In the genomic region with DNA sequence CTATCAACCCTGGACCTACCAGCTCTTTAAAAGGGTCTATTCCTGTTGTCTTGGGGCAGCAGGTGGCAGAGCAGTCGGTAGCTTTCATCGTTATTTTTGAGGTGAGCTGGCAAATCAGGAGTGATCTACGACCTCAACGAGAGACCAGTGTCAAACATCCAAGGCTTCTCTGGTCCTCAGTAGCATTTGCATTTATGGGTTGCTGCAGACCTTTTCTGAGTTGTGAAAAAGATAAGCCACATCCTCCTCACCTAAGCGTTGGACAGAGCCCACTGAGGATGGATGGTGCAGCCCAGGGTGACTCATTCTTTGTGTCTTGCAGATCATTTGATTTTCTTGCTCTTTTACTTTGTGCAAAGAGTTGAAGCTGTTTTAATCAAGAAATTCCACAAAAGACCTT, we compare ENCODE assay signal across 8 mouse cellular contexts. TPM values are rescaled to one million over a fixed set of nuclear protein-coding genes. Genes with fewer than 3 reads are reported as not detected.
DNase-seq lines count a peak whose midpoint lies in the region; ATAC-seq and TF ChIP-seq lines count a peak whose summit lies in the region.

No protein-coding gene starts in this region.

- H3K9ac ChIP-seq in limb, embryonic 14.5 days (ENCODE audit: low read depth, low read length, severe bottlenecking): peak overlapping the region; percentile 90
- H3K9ac ChIP-seq in neural tube, embryonic 14.5 days (replicated peaks; ENCODE audit: low read depth, low read length): peak overlapping the region; percentile 90; the same call in 1 of the 2 replicates

- H3K4me1 ChIP-seq in heart, embryonic 10.5 days: peaks cover 8% of the 10 kb centered on the region
- H3K4me1 ChIP-seq in erythroblast, embryonic 14.5 days (ENCODE audit: control insufficient read depth): peaks cover 24% of the 10 kb centered on the region
- H3K4me1 ChIP-seq in limb, embryonic 14.5 days (ENCODE audit: control insufficient read depth, insufficient read depth, low read length): peaks cover 8% of the 10 kb centered on the region; the same call in 1 of the 2 replicates
- no peaks in the 10 kb centered on the region for H3K4me1 ChIP-seq in neural tube, embryonic 14.5 days (ENCODE audit: control insufficient read depth, insufficient read depth, low read length)

- H3K9me3 ChIP-seq in heart, embryonic 10.5 days: no peaks in the 10 kb centered on the region
- H3K9me3 ChIP-seq in erythroblast, embryonic 14.5 days (ENCODE audit: control insufficient read depth, low read length): no peaks in the 10 kb centered on the region
- H3K9me3 ChIP-seq in limb, embryonic 14.5 days (ENCODE audit: control insufficient read depth, low read length): no peaks in the 10 kb centered on the region
- H3K9me3 ChIP-seq in neural tube, embryonic 14.5 days (ENCODE audit: control insufficient read depth, low read length): no peaks in the 10 kb centered on the region

- peak overlapping the region; percentile 98; the same call in 1 of the 2 replicates for H3K27ac ChIP-seq in heart, embryonic 10.5 days
- no peak overlapping the region for H3K27ac ChIP-seq in limb, embryonic 14.5 days (replicated peaks; ENCODE audit: low read depth, low read length)
- H3K27ac ChIP-seq in neural tube, embryonic 14.5 days (ENCODE audit: low read depth, low read length): peak overlapping the region; percentile 52; the same call in 1 of the 2 replicates

- peak; percentile 31 for ATAC-seq in CD4-positive, CD25-positive, alpha-beta regulatory T cell, adult 4 months
- ATAC-seq in limb, embryonic 14.5 days (ENCODE audit: low FRiP score, low read depth): no peak
- peak; percentile 12; the same call in 1 of the 2 replicates for ATAC-seq in neural tube, embryonic 14.5 days (ENCODE audit: low read depth)

- peak overlapping the region; percentile 86 for H3K4me2 ChIP-seq in limb, embryonic 14.5 days (replicated peaks; ENCODE audit: low read depth, low read length, severe bottlenecking)
- H3K4me2 ChIP-seq in neural tube, embryonic 14.5 days (ENCODE audit: low read depth, low read length): peak overlapping the region; percentile 83

- H3K36me3 ChIP-seq in heart, embryonic 10.5 days: no peaks in the 10 kb centered on the region
- H3K36me3 ChIP-seq in erythroblast, embryonic 14.5 days (ENCODE audit: control insufficient read depth): peaks cover 8% of the 10 kb centered on the region
- no peaks in the 10 kb centered on the region for H3K36me3 ChIP-seq in limb, embryonic 14.5 days (ENCODE audit: control insufficient read depth, insufficient read depth, low read length)
- no peaks in the 10 kb centered on the region for H3K36me3 ChIP-seq in neural tube, embryonic 14.5 days (ENCODE audit: control insufficient read depth, insufficient read depth, low read length)

- H3K27me3 ChIP-seq in heart, embryonic 10.5 days (ENCODE audit: insufficient read depth, poor library complexity, severe bottlenecking): no peaks in the 10 kb centered on the region
- H3K27me3 ChIP-seq in erythroblast, embryonic 14.5 days (ENCODE audit: control insufficient read depth): no peaks in the 10 kb centered on the region
- H3K27me3 ChIP-seq in limb, embryonic 14.5 days (ENCODE audit: control insufficient read depth, insufficient read depth, low read length): no peaks in the 10 kb centered on the region
- H3K27me3 ChIP-seq in neural tube, embryonic 14.5 days (ENCODE audit: control insufficient read depth, insufficient read depth, low read length): no peaks in the 10 kb centered on the region

- 13% methylated on average over 5 of the region's 5 CpGs for WGBS in heart, embryonic 10.5 days
- WGBS in limb, embryonic 14.5 days: 13% methylated on average over 5 of the region's 5 CpGs
- WGBS in neural tube, embryonic 14.5 days: 13% methylated on average over 5 of the region's 5 CpGs

- DNase-seq in heart, embryonic 10.5 days (ENCODE audit: low spot score): no peak
- DNase-seq in heart, adult 11 months: no peak
- no peak for DNase-seq in limb, embryonic 14.5 days (ENCODE audit: low spot score)
- no peak for DNase-seq in retina, postnatal 1 day
- DNase-seq in adrenal gland, adult 8-10 months: no peak

- H3K4me3 ChIP-seq in heart, embryonic 10.5 days: peak overlapping the region; percentile 99
- peak overlapping the region; percentile 99 for H3K4me3 ChIP-seq in erythroblast, embryonic 14.5 days (replicated peaks)
- peak overlapping the region; percentile 95 for H3K4me3 ChIP-seq in limb, embryonic 14.5 days (replicated peaks; ENCODE audit: low read length)
- peak overlapping the region; percentile 96 for H3K4me3 ChIP-seq in neural tube, embryonic 14.5 days (ENCODE audit: low read depth, low read length)

- TF ChIP-seq POLR2A in limb, embryonic 14.5 days (IDR thresholded peaks at IDR 0.05; ENCODE audit: borderline replicate concordance, extremely low read depth, insufficient read depth, insufficient read length): no peak

RNA-seq across cellular contexts. Expression of a gene that starts 0.5 kb away (rescaled TPM):
- 38.1 and 42.1 TPM in 2 replicates for polyA plus RNA-seq in heart, embryonic 10.5 days (2016; fragmentation: Nextera tagmentation; extraction: Ambion mirVana)
- 10 to 100 TPM; 30.8 to 36.8 TPM for polyA plus RNA-seq in CD4-positive, CD25-positive, alpha-beta regulatory T cell, adult 4 months (2017; shearing (Covaris generic))
- polyA plus RNA-seq in erythroblast, embryonic 14.5 days (2012): 0.44 and 0.81 TPM in 2 replicates
- 58.0 and 61.7 TPM in 2 replicates for polyA plus RNA-seq in limb, embryonic 14.5 days (2012; rRNA removed)
- polyA plus RNA-seq in limb, embryonic 14.5 days (2014; fragmentation: Nextera tagmentation; extraction: Ambion mirVana): 83.2 and 85.5 TPM in 2 replicates
- 39.3 and 53.2 TPM in 2 replicates for polyA plus RNA-seq in neural tube, embryonic 14.5 days (2014; fragmentation: Nextera tagmentation; extraction: Ambion mirVana)
- total RNA-seq in adrenal gland, adult 8-10 months (2022): 100 to 1,000 TPM; 448 to 750 (median 575) TPM

RNA-seq across cellular contexts. Expression of a gene that starts 0.9 kb away (rescaled TPM):
- 8.3 and 13.4 TPM in 2 replicates for polyA plus RNA-seq in heart, embryonic 10.5 days (2016; fragmentation: Nextera tagmentation; extraction: Ambion mirVana)
- polyA plus RNA-seq in CD4-positive, CD25-positive, alpha-beta regulatory T cell, adult 4 months (2017; shearing (Covaris generic)): 10 to 100 TPM; 10.4 to 18.0 TPM
- polyA plus RNA-seq in erythroblast, embryonic 14.5 days (2012): 0.17 and 0.29 TPM in 2 replicates
- 8.7 and 10.7 TPM in 2 replicates for polyA plus RNA-seq in limb, embryonic 14.5 days (2012; rRNA removed)
- 16.1 and 17.1 TPM in 2 replicates for polyA plus RNA-seq in limb, embryonic 14.5 days (2014; fragmentation: Nextera tagmentation; extraction: Ambion mirVana)
- 5.2 and 7.9 TPM in 2 replicates for polyA plus RNA-seq in neural tube, embryonic 14.5 days (2014; fragmentation: Nextera tagmentation; extraction: Ambion mirVana)
- total RNA-seq in adrenal gland, adult 8-10 months (2022): 10 to 100 TPM; 28.2 to 33.1 (median 31.6) TPM

RNA-seq across cellular contexts. Expression of a gene that starts 34.3 kb away (rescaled TPM):
- 41.5 and 45.1 TPM in 2 replicates for polyA plus RNA-seq in heart, embryonic 10.5 days (2016; fragmentation: Nextera tagmentation; extraction: Ambion mirVana)
- polyA plus RNA-seq in CD4-positive, CD25-positive, alpha-beta regulatory T cell, adult 4 months (2017; shearing (Covaris generic)): 10 to 100 TPM; 29.9 to 36.0 TPM
- 0.17 and 0.67 TPM in 2 replicates for polyA plus RNA-seq in erythroblast, embryonic 14.5 days (2012)
- 34.4 and 37.9 TPM in 2 replicates for polyA plus RNA-seq in limb, embryonic 14.5 days (2012; rRNA removed)
- 44.3 and 49.9 TPM in 2 replicates for polyA plus RNA-seq in limb, embryonic 14.5 days (2014; fragmentation: Nextera tagmentation; extraction: Ambion mirVana)
- polyA plus RNA-seq in neural tube, embryonic 14.5 days (2014; fragmentation: Nextera tagmentation; extraction: Ambion mirVana): 41.3 and 41.6 TPM in 2 replicates
- total RNA-seq in adrenal gland, adult 8-10 months (2022): 100 to 1,000 TPM in 2 of 4 experiments, 10 to 100 TPM in 2; 91.3 to 124 (median 102) TPM

RNA-seq across cellular contexts. Expression of a gene that starts 38.6 kb away (rescaled TPM):
- polyA plus RNA-seq in heart, embryonic 10.5 days (2016; fragmentation: Nextera tagmentation; extraction: Ambion mirVana): 30.3 and 31.4 TPM in 2 replicates
- 1 to 10 TPM; 6.9 to 9.8 TPM for polyA plus RNA-seq in CD4-positive, CD25-positive, alpha-beta regulatory T cell, adult 4 months (2017; shearing (Covaris generic))
- polyA plus RNA-seq in erythroblast, embryonic 14.5 days (2012): 0.08 TPM in 1 of 2 replicates, not detected in the other
- polyA plus RNA-seq in limb, embryonic 14.5 days (2012; rRNA removed): 8.1 and 10.1 TPM in 2 replicates
- 15.4 and 16.1 TPM in 2 replicates for polyA plus RNA-seq in limb, embryonic 14.5 days (2014; fragmentation: Nextera tagmentation; extraction: Ambion mirVana)
- 8.3 and 11.7 TPM in 2 replicates for polyA plus RNA-seq in neural tube, embryonic 14.5 days (2014; fragmentation: Nextera tagmentation; extraction: Ambion mirVana)
- total RNA-seq in adrenal gland, adult 8-10 months (2022): 10 to 100 TPM; 38.0 to 67.6 (median 52.9) TPM

Comparison
In these comparisons a context has a peak if more than half of its experiments do, and no peak if none do; other contexts are left out.
1. RNA of a gene that starts 0.5 kb away (polyA plus RNA-seq): 58.0 to 85.5 TPM in limb, embryonic 14.5 days, 39.3 to 53.2 TPM in neural tube, embryonic 14.5 days, 38.1 to 42.1 TPM in heart, embryonic 10.5 days and 30.8 to 36.8 TPM in CD4-positive, CD25-positive, alpha-beta regulatory T cell, adult 4 months; 0.44 to 0.81 TPM in erythroblast, embryonic 14.5 days; every median in the first group is over 10 times any median in the second.
2. RNA of a gene that starts 34.3 kb away (polyA plus RNA-seq): 34.4 to 49.9 TPM in limb, embryonic 14.5 days, 41.3 to 41.6 TPM in neural tube, embryonic 14.5 days, 41.5 to 45.1 TPM in heart, embryonic 10.5 days and 29.9 to 36.0 TPM in CD4-positive, CD25-positive, alpha-beta regulatory T cell, adult 4 months; 0.17 to 0.67 TPM in erythroblast, embryonic 14.5 days; every median in the first group is over 10 times any median in the second.
3. Peak in every context shown above with its lines, with median percentiles within 50 percentile points of each other: H3K4me3 ChIP-seq.